Mouse (Mus musculus) ES-E14 (cell line): ENCODE measurements around the gene Fam180a. TPM values are rescaled to one million over a fixed set of nuclear protein-coding genes. Genes with fewer than 3 reads are reported as not detected.

Experiments used
- DNase-seq: peaks from one replicate; pipeline ENCODE4 v3.0.0-alpha.2; 2013; ENCODE audit warnings: low read depth, low spot score
- H3K27ac ChIP-seq: 2 replicates; pipeline ENCODE4 v1.5.1; 2012; ENCODE audit warnings: low read depth, mild to moderate bottlenecking, low read length, moderate library complexity, mixed read lengths; ENCODE audit not compliant: poor library complexity, insufficient read depth, severe bottlenecking
- H3K36me3 ChIP-seq: 2 replicates; pipeline ENCODE4 v1.6.1; 2012; ENCODE audit warnings: mild to moderate bottlenecking, low read length, moderate library complexity, mixed read lengths; ENCODE audit not compliant: control insufficient read depth, poor library complexity, insufficient read depth, severe bottlenecking
- H3K4me1 ChIP-seq, 2 experiments: fragments of 150-350 bp in 1 of 2; sonication (generic) in 1 of 2; 2 replicates each; pipeline ENCODE4 v1.6.1; 2012; ENCODE audit warnings: low read length in 2 of 2, mild to moderate bottlenecking in 1 of 2, mixed read lengths in 1 of 2; ENCODE audit not compliant: control insufficient read depth in 2 of 2, insufficient read depth in 2 of 2, poor library complexity in 1 of 2
- H3K4me3 ChIP-seq, 2 experiments: fragments of 150-350 bp in 1 of 2; sonication (generic) in 1 of 2; 2 replicates each; pipeline ENCODE4 v1.5.1; 2012; ENCODE audit warnings: low read length in 2 of 2, low read depth in 1 of 2, mild to moderate bottlenecking in 1 of 2, mixed read lengths in 1 of 2; ENCODE audit not compliant: insufficient read depth in 1 of 2, poor library complexity in 1 of 2, severe bottlenecking in 1 of 2
- H3K9ac ChIP-seq: 2 replicates; pipeline ENCODE4 v1.6.1; 2012; ENCODE audit warnings: low read depth, mild to moderate bottlenecking, low read length, mixed read lengths; ENCODE audit not compliant: poor library complexity, insufficient read depth, severe bottlenecking
- H3K9me3 ChIP-seq: fragments of 150-350 bp; sonication (generic); 2 replicates; pipeline ENCODE4 v1.6.1; 2012; ENCODE audit warnings: low read depth, mild to moderate bottlenecking, low read length; ENCODE audit not compliant: control insufficient read depth, insufficient read depth
- CHD2 ChIP-seq: IDR thresholded peaks from 2 replicates; pipeline ENCODE4 v1.6.1; 2014; ENCODE audit warnings: mild to moderate bottlenecking, low read depth, low read length, inconsistent platforms
- HCFC1 ChIP-seq: IDR thresholded peaks from 2 replicates; pipeline ENCODE4 v1.6.1; 2012; ENCODE audit warnings: low read length, inconsistent platforms, borderline replicate concordance; ENCODE audit not compliant: insufficient read depth
- MAFK ChIP-seq: IDR thresholded peaks from 2 replicates; pipeline ENCODE4 v1.6.1; 2014; ENCODE audit warnings: mild to moderate bottlenecking, low read depth, low read length, inconsistent platforms; ENCODE audit not compliant: insufficient read depth
- ZC3H11A ChIP-seq: IDR thresholded peaks from 2 replicates; pipeline ENCODE4 v1.6.1; 2012; ENCODE audit warnings: low read depth, mild to moderate bottlenecking, inconsistent platforms, low read length, borderline replicate concordance
- ZNF384 ChIP-seq: IDR thresholded peaks from 2 replicates; pipeline ENCODE4 v1.6.1; 2012; ENCODE audit warnings: low read depth, low read length, inconsistent platforms
- in situ Hi-C, 2 experiments: fragments of 600-800 bp; cut with MboI; formaldehyde crosslinking; loops; one replicate each; pipeline ENCODE4 v1.15.1; 2025; ENCODE audit warnings: low sequenced_read_pairs in 2 of 2, inconsistent platforms in 1 of 2; ENCODE audit not compliant: unreplicated experiment in 2 of 2
- total RNA-seq: library from RNA; depleted of rRNA; stranded (reverse); fragments of 300-350 nt; gene quantifications from 2 replicates; pipeline ENCODE4 v1.2.3, GENCODE M21; 2012

The Fam180a gene
- total RNA-seq, 1 experiment: 0.13 TPM

DNA sequence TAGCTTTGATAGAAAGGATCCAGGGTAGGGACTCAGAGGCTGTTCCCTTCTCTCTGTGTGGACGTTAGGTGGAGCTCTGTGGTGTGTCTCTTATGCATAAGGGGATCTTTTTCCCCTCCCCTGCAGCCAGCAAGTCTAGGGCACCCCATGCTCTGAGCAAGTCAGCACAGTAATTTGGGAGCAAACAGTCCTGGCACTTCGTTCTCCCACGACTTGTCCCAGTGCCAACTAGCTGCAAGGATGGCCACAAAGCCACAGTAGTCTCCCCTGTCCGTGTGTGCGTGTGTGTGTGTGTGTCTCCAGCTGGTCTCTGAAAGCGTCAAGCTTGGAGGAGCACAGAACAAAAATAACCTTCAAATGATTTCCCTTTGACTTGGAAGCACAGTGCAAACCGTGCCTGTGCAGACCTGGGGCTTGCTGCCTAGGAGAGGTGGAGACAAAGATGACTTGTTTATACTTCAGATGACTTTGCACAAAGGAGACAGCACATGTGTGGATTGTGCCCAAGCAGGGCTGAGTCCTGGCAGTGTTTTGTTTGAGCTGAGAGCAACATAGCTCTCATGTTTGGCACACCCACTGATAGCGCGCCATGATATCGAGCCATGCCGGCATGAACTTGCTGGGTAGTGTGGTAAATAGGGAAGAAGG is 37.7 kb downstream of the Fam180a start:
- in situ Hi-C loops: no loop called here
- no peak overlapping the region for H3K9ac ChIP-seq
- TF ChIP-seq HCFC1: no peak
- TF ChIP-seq CHD2: no peak
- peaks cover 7 to 18% of the 10 kb centered on the region in 2 experiments for H3K4me1 ChIP-seq
- peak overlapping the region in 1 of 2 experiments; percentile 45; a peak in 1 of 4 replicates for H3K4me3 ChIP-seq
- H3K36me3 ChIP-seq: no peaks in the 10 kb centered on the region
- no peak overlapping the region for H3K27ac ChIP-seq
- DNase-seq: no peak
- H3K9me3 ChIP-seq: no peaks in the 10 kb centered on the region

DNA sequence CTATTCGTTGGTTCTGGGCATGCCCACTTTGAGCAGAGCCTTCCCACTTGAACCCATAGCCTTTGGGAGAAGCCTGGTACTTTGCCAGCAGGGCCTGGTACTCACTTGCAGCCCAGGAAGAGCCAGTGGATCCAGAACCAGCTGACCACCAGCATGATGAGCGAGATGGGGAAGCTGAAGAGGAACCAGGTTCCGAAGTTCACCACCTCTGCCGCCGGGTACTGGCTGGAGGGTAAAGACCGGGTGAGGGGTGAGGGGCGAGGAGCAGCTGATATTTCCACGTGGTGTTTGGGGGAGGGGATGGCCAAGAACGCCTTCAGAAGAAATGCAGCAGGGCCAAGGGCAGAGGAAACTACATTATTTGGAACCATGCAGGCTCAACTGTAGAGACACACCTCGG is 46.6 kb downstream of the Fam180a start:
- no peaks in the 10 kb centered on the region for H3K4me1 ChIP-seq
- TF ChIP-seq ZC3H11A (no peak), HCFC1 (no peak), ZNF384 (no peak), CHD2 (no peak), MAFK (no peak)
- no peak for DNase-seq
- H3K9me3 ChIP-seq: no peaks in the 10 kb centered on the region
- H3K27ac ChIP-seq: no peak overlapping the region
- no peak overlapping the region for H3K9ac ChIP-seq
- in situ Hi-C loops: no loop called here
- no peak overlapping the region for H3K4me3 ChIP-seq
- no peaks in the 10 kb centered on the region for H3K36me3 ChIP-seq

DNA sequence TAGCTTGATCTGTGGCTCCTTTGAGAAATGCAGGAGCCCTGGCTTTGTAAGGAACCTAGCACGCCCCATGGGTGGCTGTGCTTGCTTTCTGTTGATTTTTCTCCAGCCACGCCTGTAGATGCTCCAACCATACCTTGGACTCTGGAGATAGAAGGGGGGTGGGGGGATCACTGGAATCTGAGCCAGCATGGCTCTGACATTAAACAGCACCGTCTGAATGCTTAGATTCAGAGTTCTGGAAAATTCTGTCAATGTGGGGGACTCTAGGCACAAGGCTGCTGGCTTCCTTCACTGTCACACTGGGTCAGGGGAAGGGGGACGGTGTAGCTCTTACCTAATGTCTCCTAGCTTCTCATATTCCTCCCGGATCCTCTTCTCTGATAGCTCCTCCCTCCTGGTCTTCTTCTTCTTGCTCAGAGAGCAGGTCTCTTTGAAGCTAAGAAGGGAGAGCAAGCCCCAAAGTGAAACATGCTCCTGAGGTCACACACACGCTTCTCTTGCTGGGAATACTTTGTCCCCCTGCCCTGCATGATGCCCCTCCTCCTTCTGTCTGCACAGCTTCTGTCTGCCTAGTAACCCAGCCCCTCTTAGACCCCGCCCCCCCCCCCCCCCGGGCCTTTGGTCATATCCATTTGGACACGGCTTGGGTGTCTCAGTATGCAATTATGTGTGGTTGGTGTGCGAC is 47.9 kb downstream of the Fam180a start:
- no peak overlapping the region for H3K27ac ChIP-seq

DNA sequence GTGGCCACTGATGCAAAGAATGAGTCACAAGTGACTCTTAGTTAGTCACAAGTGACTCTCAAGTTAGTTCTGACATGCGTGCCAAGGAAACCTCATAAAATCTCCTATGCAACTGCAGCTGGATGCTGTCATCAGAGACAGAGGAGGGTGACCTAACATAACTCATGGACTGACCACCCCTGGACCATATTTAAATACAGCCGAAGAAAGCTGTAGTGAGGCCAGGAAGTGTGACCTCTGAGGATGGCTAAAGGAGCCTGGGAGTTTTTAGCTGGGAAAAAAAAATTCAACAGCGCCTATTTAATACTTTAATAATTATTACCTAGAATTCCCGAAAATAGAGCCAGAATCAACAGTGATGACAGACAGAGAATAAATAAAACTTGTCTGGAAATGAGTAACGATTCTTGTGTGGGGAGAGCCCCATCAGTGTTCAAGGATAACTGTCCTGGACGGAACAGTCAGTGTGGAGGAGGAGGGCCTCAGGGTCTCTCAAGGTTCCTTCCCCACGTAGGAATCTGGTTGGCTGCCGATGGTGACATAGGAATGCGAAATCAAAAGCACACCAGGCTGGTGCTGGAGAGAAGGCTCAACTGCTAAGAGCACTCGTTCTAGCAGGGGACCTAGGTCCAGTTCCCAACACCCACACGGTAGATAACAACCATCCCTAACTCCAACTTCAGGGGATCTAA is 52.4 kb downstream of the Fam180a start:
- H3K4me1 ChIP-seq: peaks cover 2 to 8% of the 10 kb centered on the region in 2 experiments; a peak in 1 of 4 replicates
- in situ Hi-C loops: no loop called here
- no peak overlapping the region for H3K9ac ChIP-seq
- no peak for DNase-seq
- TF ChIP-seq MAFK: no peak
- no peak for TF ChIP-seq ZC3H11A
- no peak for TF ChIP-seq CHD2
- no peak for TF ChIP-seq ZNF384
- no peak for TF ChIP-seq HCFC1
- no peak overlapping the region for H3K27ac ChIP-seq
- H3K36me3 ChIP-seq: no peaks in the 10 kb centered on the region
- no peak overlapping the region for H3K4me3 ChIP-seq
- H3K9me3 ChIP-seq: no peaks in the 10 kb centered on the region

More for the DNA sequence above, 47.9 kb downstream of the Fam180a start:
- Histone ChIP-seq H3K9ac (no peak overlapping the region; the same call in 1 of the 2 replicates), H3K9me3 (no peaks in the 10 kb centered on the region), H3K36me3 (no peaks in the 10 kb centered on the region), H3K4me1 (no peaks in the 10 kb centered on the region), H3K4me3 (no peak overlapping the region)
- no peak for TF ChIP-seq MAFK
- TF ChIP-seq ZC3H11A: no peak
- no peak for TF ChIP-seq CHD2
- TF ChIP-seq HCFC1: no peak
- no peak for TF ChIP-seq ZNF384
- in situ Hi-C loops: no loop called here
- DNase-seq: no peak
